Mouse (Mus musculus) bone marrow macrophage, adult 2 months (primary cell): ENCODE results near the gene Cuedc1. TPM values are rescaled to one million over a fixed set of nuclear protein-coding genes. Genes with fewer than 3 reads are reported as not detected.

Experiments
- H3K27ac ChIP-seq: 2 replicates; pipeline ENCODE4 v1.5.1; 2012; ENCODE audit warnings: low read depth, low read length; ENCODE audit not compliant: insufficient read depth
- H3K4me1 ChIP-seq: 2 replicates; pipeline ENCODE4 v1.6.1; 2012; ENCODE audit warnings: low read length; ENCODE audit not compliant: control insufficient read depth, insufficient read depth
- H3K4me3 ChIP-seq: 2 replicates; pipeline ENCODE4 v1.5.1; 2012; ENCODE audit warnings: mild to moderate bottlenecking, low read length, moderate library complexity; ENCODE audit not compliant: insufficient read depth
- CTCF ChIP-seq: IDR thresholded peaks from 2 replicates; pipeline ENCODE4 v1.5.1; 2012; ENCODE audit warnings: low read depth, mild to moderate bottlenecking, low read length, moderate library complexity
- POLR2A ChIP-seq: IDR thresholded peaks from 2 replicates; pipeline ENCODE4 v1.6.1; 2012; ENCODE audit warnings: mild to moderate bottlenecking, low read depth, low read length, borderline replicate concordance
- polyA plus RNA-seq: library from polyadenylated mRNA; stranded (reverse); fragments of >200 nt; gene quantifications from 2 replicates; pipeline ENCODE4 v1.2.4, GENCODE M21; 2012; ENCODE audit not compliant: missing spikeins, insufficient read depth, insufficient read length

Cuedc1 gene
- polyA plus RNA-seq, 1 experiment = 13.1 TPM

DNA sequence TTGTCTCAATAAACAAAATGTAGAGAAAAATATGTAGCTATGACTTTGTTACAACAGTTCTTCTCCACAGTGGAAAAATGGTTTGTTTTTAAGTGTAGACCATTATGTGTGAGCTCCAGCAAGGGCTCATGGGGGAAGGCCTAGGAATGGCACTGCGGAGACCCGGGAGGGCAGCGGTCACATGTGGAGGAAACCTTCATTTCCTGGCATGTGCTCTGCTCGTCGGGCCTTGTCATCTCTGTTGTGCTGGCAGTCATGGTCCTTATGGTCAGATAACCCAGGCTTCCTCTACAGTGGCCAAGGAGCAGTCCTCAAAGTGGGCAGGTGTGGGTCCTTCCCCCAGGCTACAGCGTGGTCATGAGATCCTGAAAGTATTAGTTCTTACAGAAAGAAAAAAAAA lies 14.2 kb upstream of the Cuedc1 start:
- H3K4me3 ChIP-seq = no peak overlapping the region
- H3K4me1 ChIP-seq = peaks cover 5% of the 10 kb centered on the region
- H3K27ac ChIP-seq = no peak overlapping the region
- no peak for TF ChIP-seq POLR2A
- no peak for TF ChIP-seq CTCF

DNA sequence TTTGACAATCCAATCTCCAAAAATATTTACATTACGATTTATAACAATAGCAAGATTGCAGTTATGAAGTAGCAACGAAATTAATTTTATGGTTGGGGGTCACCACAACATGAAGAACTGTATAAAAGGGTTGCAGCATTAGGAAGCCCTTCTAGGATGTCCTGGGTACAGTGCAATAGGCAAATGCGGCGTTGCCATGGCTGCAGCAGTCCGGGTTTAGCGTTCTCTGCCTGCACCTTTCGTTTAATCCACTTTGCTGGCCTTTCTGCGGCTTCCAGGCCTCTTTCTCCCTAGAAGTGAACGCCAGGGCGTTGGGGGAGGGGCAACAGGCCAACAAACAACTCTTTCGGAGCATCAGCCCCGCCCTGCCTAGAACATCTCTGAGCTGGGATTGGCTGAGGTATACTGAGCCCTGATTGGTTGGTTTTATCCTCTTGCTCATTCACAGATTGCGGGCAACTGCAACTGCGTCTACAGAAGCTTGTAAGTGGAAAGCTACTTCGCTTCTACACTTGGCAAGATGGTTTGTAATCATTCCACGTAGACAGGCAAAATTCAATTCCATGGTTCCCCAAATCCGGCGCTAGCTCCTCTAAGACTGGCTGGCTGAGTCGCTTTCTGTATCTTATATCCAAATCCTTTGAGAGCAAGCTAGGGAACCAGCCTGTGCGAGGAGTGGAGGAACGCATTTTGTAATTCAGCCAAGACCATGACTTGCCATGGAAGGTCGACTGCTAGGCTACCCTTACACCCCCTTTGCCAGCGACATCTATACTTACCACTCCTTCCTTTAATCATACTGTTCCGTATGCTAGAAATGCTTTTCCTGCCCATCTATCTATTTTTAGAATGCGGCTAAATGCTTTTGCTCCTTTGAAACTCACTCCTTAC lies 10.9 kb upstream of the Cuedc1 start:
- TF ChIP-seq POLR2A = no peak
- TF ChIP-seq CTCF = no peak
- Histone ChIP-seq H3K4me3 (peak overlapping the region; percentile 47), H3K4me1 (peaks cover 26% of the 10 kb centered on the region), H3K27ac (0 out of 2 replicates have a peak overlapping the region, but pooled peaks have one; percentile 18)

DNA sequence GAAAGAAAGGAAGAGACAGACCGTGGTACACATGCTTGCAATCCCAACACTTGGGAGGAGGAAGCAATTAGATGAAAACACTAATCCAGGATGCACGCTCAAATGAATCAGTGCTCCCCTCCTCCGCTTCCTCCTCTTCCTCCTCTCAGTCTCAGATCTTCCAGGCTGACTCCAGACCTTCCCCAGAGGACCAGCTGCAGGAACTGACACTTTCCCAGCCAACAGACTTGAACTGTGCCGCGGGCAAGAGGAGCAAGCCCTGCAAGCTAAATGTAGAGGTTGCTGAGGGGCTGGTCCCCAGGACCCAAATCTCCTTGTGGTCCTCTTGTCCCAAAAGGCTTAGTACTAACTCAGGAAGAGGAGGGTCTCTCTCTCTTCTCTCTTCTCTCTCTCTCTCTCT lies 8.7 kb upstream of the Cuedc1 start:
- TF ChIP-seq CTCF = no peak
- no peak for TF ChIP-seq POLR2A
- no peak overlapping the region for H3K27ac ChIP-seq
- no peak overlapping the region for H3K4me3 ChIP-seq
- H3K4me1 ChIP-seq = peaks cover 30% of the 10 kb centered on the region

DNA sequence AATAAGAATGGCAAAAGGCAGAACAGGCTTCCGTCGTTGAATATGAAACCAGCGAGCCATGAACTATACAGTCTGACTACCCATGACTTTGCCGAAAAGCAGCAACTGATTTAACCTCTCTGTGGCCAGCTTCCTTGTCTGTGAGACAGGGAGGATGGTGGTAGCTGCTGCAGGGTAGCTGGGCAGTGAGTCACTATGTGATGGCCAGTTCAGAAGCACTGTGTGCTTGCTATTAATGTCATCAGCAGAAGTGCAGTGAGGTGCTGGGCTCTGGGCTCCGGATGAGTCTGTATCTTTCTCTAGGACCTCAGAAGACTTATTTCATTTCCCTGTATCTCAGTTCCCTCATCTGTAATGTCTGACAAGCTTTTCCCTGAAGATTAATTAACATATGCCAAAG lies 7.6 kb upstream of the Cuedc1 start:
- Histone ChIP-seq H3K4me3 (no peak overlapping the region), H3K27ac (no peak overlapping the region), H3K4me1 (peaks cover 30% of the 10 kb centered on the region)
- no peak for TF ChIP-seq POLR2A
- TF ChIP-seq CTCF = no peak

DNA sequence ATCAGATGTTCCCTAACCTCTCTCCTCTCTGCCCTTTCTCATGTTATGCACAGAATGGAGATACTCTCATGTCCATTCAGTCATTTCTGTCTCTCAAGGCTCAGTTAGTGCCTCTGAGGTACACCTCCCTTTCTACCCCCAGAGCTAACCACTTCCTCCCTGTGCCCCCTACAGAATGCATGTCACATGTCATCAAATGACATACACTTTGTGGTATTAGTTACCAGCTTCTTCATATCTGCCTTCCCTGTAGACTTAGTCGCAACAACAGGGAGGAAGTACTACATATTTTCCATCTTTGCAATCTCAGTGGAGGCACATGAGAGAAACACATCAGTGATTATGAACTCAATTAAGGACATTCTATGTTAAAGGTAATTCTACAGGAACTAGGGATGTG lies 5.9 kb upstream of the Cuedc1 start:
- Histone ChIP-seq H3K27ac (no peak overlapping the region), H3K4me3 (no peak overlapping the region), H3K4me1 (peaks cover 28% of the 10 kb centered on the region)
- TF ChIP-seq CTCF = no peak
- no peak for TF ChIP-seq POLR2A

DNA sequence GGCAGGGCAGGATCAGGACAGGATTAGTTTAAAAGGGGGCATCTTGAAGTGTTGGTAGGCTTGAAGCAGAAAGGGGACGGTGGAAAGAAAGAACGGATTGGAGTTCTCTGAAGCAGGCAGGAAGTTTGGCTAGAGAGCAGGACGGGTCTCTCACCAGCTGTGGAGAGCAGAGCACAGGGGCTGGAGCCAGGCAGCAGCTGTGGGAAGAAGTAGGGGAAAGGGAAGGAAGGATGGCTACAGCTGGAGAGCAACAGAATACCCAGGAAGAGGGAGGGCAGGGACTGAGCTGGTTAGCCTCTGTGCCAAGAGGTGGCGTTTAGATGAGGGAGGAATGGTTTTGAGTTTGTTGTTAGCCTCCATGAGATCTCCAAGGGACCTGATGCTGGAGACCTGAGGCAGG lies 685 bp upstream of the Cuedc1 start:
- no peak for TF ChIP-seq CTCF
- TF ChIP-seq POLR2A = no peak
- no peak overlapping the region for H3K4me3 ChIP-seq
- H3K4me1 ChIP-seq = peaks cover 13% of the 10 kb centered on the region
- H3K27ac ChIP-seq = no peak overlapping the region

DNA sequence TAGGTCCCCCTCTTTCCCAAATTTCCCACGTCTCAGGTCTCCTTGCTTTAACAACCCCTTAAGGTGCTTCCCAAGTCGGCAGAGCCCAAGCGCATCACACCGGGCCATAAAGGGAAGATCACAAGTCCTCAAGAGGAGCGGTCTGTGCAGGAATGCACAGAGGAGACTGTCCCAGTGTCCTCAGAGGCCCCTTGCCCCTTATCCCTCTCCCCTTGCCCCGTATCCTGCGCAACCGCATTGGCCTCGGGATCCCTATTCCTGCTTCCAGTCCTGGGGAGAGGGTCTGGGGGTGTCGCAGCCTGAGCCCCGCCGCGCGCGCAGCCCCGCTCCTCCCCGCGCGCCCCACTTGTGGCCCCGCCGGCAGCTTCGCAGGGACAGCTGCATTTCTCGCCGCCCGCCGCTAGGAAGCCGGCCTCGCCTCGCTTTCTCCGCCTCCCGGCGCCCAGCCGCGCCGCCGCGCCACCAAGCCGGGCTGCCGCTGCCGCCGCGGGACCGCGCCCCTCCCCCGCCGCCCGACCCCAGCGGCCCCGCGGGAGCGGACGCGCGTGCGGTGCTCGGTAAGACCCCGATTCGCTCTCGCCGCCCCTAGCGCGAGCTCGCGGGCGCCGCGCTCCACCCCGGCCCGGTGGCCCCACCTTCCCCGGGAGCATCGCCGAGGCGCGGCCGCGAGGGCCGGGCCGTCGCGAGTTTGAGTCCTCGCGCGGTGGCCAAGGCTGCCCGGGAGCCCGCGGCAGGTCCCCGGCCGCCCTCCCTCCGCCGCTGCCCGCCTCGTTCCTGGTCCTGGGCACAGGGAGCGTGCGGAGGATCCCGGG lies 1.1 kb downstream of the Cuedc1 start:
- peaks cover 9% of the 10 kb centered on the region for H3K4me1 ChIP-seq
- no peak overlapping the region for H3K27ac ChIP-seq
- peak overlapping the region; percentile 78 for H3K4me3 ChIP-seq
- TF ChIP-seq POLR2A (no peak), CTCF (no peak)

DNA sequence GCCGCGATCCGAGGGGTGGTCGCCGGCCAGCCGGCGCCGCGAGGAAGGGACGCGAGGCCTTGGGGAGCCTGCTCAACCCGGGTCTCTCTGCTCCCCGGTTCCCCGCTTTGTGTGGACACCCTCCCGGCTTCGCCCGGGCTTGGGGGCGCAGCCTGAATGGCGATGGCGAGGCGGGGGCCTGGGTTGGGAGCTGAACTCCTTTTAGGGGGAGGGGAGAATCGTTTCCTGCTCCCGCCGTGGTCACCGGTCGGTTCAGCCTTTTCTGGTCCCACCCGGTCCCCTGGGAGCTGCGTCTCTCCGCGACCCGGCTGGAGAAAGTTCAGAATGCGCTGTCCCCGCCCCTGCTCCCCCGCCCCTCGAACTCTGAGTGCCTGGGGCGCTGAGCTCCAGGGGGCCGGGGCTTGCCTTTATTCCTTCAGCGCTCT lies 1.8 kb downstream of the Cuedc1 start:
- H3K4me1 ChIP-seq = peaks cover 11% of the 10 kb centered on the region
- TF ChIP-seq POLR2A (no peak), CTCF (no peak)
- peak overlapping the region; percentile 78 for H3K4me3 ChIP-seq
- H3K27ac ChIP-seq = no peak overlapping the region

DNA sequence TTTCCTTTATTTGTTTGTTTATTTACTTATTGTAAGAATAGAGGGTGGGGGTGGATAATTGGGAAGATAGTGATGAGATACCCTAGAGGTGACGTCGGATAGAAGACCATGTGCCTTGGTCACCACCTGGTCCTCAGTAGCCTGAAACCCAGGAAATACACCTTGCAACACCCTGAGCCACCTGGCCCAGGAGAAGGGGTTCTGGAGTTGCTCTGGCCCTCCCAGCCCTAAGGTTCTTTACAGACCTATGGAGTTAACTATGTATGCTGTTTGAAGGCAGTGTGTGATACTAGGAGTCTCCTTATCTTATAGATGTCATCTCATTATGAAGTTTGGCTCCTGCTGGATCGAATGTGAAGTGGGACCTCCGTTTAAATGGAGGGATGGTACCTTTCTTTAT lies 2.3 kb downstream of the Cuedc1 start:
- H3K27ac ChIP-seq = no peak overlapping the region
- peaks cover 13% of the 10 kb centered on the region for H3K4me1 ChIP-seq
- TF ChIP-seq POLR2A (no peak), CTCF (no peak)
- no peak overlapping the region for H3K4me3 ChIP-seq
